Mouse (Mus musculus): ENCODE data around the gene Peak1.

DNA sequence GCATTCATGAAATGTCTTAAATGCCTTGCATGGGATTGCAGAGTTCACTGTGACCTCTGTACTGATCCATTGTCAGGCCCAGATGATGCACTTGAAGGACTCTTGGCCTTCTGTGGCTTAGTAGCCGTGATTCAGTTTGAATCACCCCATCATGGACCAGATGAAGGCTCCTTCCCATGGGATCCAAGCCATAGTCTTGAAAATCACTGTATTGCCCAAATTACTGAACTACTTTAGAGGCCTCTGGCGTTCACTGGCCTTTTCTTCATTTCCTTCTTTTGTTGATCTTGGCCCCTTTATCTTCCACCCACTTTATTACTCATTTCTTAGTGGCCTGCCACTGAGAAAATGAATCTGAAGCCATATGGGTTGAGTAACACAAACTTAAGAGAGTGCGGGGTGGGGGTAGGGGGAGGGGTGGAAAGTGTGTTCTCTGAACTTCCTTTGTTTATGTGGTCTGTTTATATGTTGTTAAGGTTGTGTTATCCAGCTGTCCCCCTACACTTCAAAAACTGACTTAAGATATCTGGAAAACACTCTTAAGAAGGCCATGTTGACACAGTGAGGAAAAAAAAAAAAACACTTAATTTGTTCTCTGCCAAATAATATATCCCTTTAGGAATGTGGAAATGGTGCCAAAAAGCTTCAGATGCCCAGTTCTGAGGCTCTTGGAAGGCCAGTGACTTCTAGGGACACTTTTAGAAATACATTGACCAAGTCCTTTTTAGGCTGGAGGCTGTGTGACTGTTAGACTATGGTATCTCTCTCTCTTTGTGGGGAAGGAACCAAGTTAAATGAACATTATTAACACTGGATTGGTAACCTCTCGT lies 46.0 kb upstream of the Peak1 start:
- no peak for TF ChIP-seq CTCF (IDR thresholded peaks at IDR 0.05; ENCODE audit: control insufficient read depth, insufficient read depth, insufficient replicate concordance, low read depth, low read length)
- TF ChIP-seq POLR2A (IDR thresholded peaks at IDR 0.05; ENCODE audit: control insufficient read depth, low read depth, low read length), result no peak

All from testis, adult 2 months (tissue).